8 mouse cellular contexts compared by ENCODE assay signal in the genomic region with DNA sequence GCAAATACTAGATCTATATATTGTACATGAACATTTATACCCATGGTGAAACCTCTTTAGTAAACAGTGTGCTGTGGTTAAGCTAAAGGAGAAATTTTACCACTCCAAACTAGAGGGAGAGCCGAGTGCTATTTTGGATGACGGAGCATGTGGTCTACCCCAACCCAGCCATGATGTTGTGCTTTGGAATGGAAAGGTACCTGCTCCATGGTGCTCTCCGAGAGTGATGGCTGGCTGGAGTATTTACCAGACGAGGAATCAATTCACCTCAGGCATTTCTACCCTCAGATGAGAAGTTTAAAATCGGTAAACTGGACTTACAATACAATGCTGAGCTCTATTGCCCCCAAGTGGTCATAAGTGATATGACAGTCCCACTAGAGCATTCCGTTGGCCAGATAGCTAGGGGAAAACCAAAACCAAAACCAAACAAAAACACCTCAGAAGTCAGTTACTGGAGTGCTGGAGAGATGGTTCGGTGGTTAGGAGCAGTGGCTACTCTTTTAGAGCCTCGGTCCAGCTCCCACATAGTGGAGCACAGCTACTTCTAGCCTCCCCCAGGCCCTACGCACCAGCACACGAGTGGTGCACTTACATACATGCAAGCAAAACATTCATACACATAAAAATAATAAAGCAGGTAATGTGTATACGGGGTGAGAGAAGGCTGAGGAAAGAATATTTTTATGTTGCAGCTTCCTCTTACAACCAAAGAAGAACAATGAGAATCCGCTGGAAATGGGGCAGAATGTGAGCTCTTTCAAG.
A peak's percentile ranks its signal among the peaks of the same experiment; 100 is the strongest.
DNase-seq lines count a peak whose midpoint lies in the region; ATAC-seq and TF ChIP-seq lines count a peak whose summit lies in the region.

No protein-coding gene starts in this region.

- H3K4me2 ChIP-seq in embryonic facial prominence, embryonic 11.5 days (ENCODE audit: low read depth, low read length): no peak overlapping the region
- H3K4me2 ChIP-seq in intestine, postnatal 0 days (replicated peaks; ENCODE audit: low read depth): 0 out of 2 replicates have a peak overlapping the region, but pooled peaks have one; percentile 24
- H3K4me2 ChIP-seq in liver, embryonic 14.5 days (ENCODE audit: low read depth): no peak overlapping the region
- H3K4me2 ChIP-seq in neural tube, embryonic 14.5 days (ENCODE audit: low read depth, low read length): no peak overlapping the region

- H3K4me1 ChIP-seq in embryonic facial prominence, embryonic 11.5 days (ENCODE audit: control insufficient read depth, insufficient read depth, low read length): no peaks in the 10 kb centered on the region
- H3K4me1 ChIP-seq in intestine, postnatal 0 days (replicated peaks; ENCODE audit: control insufficient read depth, insufficient read depth, low read length): no peaks in the 10 kb centered on the region
- H3K4me1 ChIP-seq in liver, embryonic 14.5 days (replicated peaks; ENCODE audit: control insufficient read depth in 2 of 2, insufficient read depth in 2 of 2, low read length in 1 of 2): no peaks in the 10 kb centered on the region
- no peaks in the 10 kb centered on the region for H3K4me1 ChIP-seq in neural tube, embryonic 14.5 days (ENCODE audit: control insufficient read depth, insufficient read depth, low read length)

- H3K9me3 ChIP-seq in embryonic facial prominence, embryonic 11.5 days (replicated peaks; ENCODE audit: control insufficient read depth, low read length): no peaks in the 10 kb centered on the region
- no peaks in the 10 kb centered on the region for H3K9me3 ChIP-seq in intestine, postnatal 0 days (ENCODE audit: control insufficient read depth)
- H3K9me3 ChIP-seq in liver, embryonic 14.5 days (ENCODE audit: control insufficient read depth, low read length): no peaks in the 10 kb centered on the region
- no peaks in the 10 kb centered on the region for H3K9me3 ChIP-seq in neural tube, embryonic 14.5 days (ENCODE audit: control insufficient read depth, low read length)

- H3K27me3 ChIP-seq in embryonic facial prominence, embryonic 11.5 days (ENCODE audit: control insufficient read depth, insufficient read depth, low read length): no peaks in the 10 kb centered on the region
- no peaks in the 10 kb centered on the region for H3K27me3 ChIP-seq in intestine, postnatal 0 days (replicated peaks; ENCODE audit: control insufficient read depth, insufficient read depth, low read length)
- H3K27me3 ChIP-seq in liver, embryonic 14.5 days (ENCODE audit: control insufficient read depth, insufficient read depth, low read length): no peaks in the 10 kb centered on the region
- H3K27me3 ChIP-seq in neural tube, embryonic 14.5 days (ENCODE audit: control insufficient read depth, insufficient read depth, low read length): no peaks in the 10 kb centered on the region

- TF ChIP-seq CTCF in intestine, postnatal 0 days (IDR thresholded peaks at IDR 0.05; ENCODE audit: low read depth): peak; percentile 87
- TF ChIP-seq CTCF in liver, embryonic 14.5 days (IDR thresholded peaks at IDR 0.05; ENCODE audit: low read depth): peak; percentile 76

- H3K9ac ChIP-seq in embryonic facial prominence, embryonic 11.5 days (replicated peaks; ENCODE audit: low read length): no peak overlapping the region
- no peak overlapping the region for H3K9ac ChIP-seq in intestine, postnatal 0 days (ENCODE audit: low read depth, low read length)
- H3K9ac ChIP-seq in liver, embryonic 14.5 days (replicated peaks): no peak overlapping the region
- no peak overlapping the region for H3K9ac ChIP-seq in neural tube, embryonic 14.5 days (replicated peaks; ENCODE audit: low read depth, low read length)

- no peaks in the 10 kb centered on the region for H3K36me3 ChIP-seq in embryonic facial prominence, embryonic 11.5 days (replicated peaks; ENCODE audit: control insufficient read depth, insufficient read depth, low read depth, low read length)
- H3K36me3 ChIP-seq in intestine, postnatal 0 days (ENCODE audit: control insufficient read depth, insufficient read depth): peaks cover 7% of the 10 kb centered on the region; the same call in 1 of the 2 replicates
- no peaks in the 10 kb centered on the region; the same call in 1 of the 2 replicates for H3K36me3 ChIP-seq in liver, embryonic 14.5 days (replicated peaks; ENCODE audit: control insufficient read depth, insufficient read depth, low read depth)
- no peaks in the 10 kb centered on the region for H3K36me3 ChIP-seq in neural tube, embryonic 14.5 days (ENCODE audit: control insufficient read depth, insufficient read depth, low read length)

- peak; percentile 44; the same call in 1 of the 2 replicates for ATAC-seq in embryonic facial prominence, embryonic 11.5 days (replicated peaks; ENCODE audit: insufficient number of reproducible peaks, low FRiP score, low TSS enrichment, low read depth)
- no peak for ATAC-seq in intestine, postnatal 0 days
- ATAC-seq in liver, embryonic 14.5 days (ENCODE audit: insufficient read depth): no peak
- ATAC-seq in neural tube, embryonic 14.5 days (ENCODE audit: low read depth): 0 out of 2 replicates have a peak, but pooled peaks have one; percentile 34

- DNase-seq in urinary bladder, postnatal 14 days (ENCODE audit: low spot score): peak; percentile 59
- no peak for DNase-seq in urinary bladder, adult 2 months (ENCODE audit: low spot score)
- peak; percentile 33 to 67 for DNase-seq in adrenal gland, postnatal 36 days
- peak; percentile 79 for DNase-seq in embryonic facial prominence, embryonic 11.5 days (ENCODE audit: low spot score)
- DNase-seq in liver, embryonic 14.5 days (ENCODE audit: low read depth in 3 of 3, low spot score in 3 of 3): peak; percentile 23 to 29 (median 25)
- no peak for DNase-seq in ovary, adult 18-20 months (ENCODE audit: low spot score)

- no peak overlapping the region for H3K27ac ChIP-seq in embryonic facial prominence, embryonic 11.5 days (replicated peaks; ENCODE audit: low read depth, low read length)
- no peak overlapping the region for H3K27ac ChIP-seq in intestine, postnatal 0 days (ENCODE audit: low read depth, low read length)
- no peak overlapping the region for H3K27ac ChIP-seq in liver, embryonic 14.5 days
- H3K27ac ChIP-seq in neural tube, embryonic 14.5 days (ENCODE audit: low read depth, low read length): no peak overlapping the region

- WGBS in embryonic facial prominence, embryonic 11.5 days: 58% methylated on average over 12 of the region's 12 CpGs
- WGBS in intestine, postnatal 0 days: 56% methylated on average over 12 of the region's 12 CpGs
- WGBS in liver, embryonic 14.5 days (ENCODE audit: insufficient replicate concordance): 43% methylated on average over 12 of the region's 12 CpGs
- 55% methylated on average over 12 of the region's 12 CpGs for WGBS in neural tube, embryonic 14.5 days

- H3K4me3 ChIP-seq in embryonic facial prominence, embryonic 11.5 days (ENCODE audit: low read depth, low read length): no peak overlapping the region
- H3K4me3 ChIP-seq in intestine, postnatal 0 days (ENCODE audit: low read depth, low read length): no peak overlapping the region
- H3K4me3 ChIP-seq in liver, embryonic 14.5 days (ENCODE audit: insufficient read depth in 1 of 2, low read depth in 2 of 2, low read length in 2 of 2): no peak overlapping the region
- H3K4me3 ChIP-seq in neural tube, embryonic 14.5 days (ENCODE audit: low read depth, low read length): no peak overlapping the region

- no peak for TF ChIP-seq EP300 in liver, embryonic 14.5 days (IDR thresholded peaks at IDR 0.05; ENCODE audit: low read depth)

Comparison
In these comparisons a context has a peak if more than half of its experiments do, and no peak if none do; other contexts are left out.
1. DNase-seq: peak in urinary bladder, postnatal 14 days (single experiment), adrenal gland, postnatal 36 days (2 of 2), embryonic facial prominence, embryonic 11.5 days (single experiment) and liver, embryonic 14.5 days (3 of 3); none in urinary bladder, adult 2 months (single experiment) and ovary, adult 18-20 months (single experiment).
2. ATAC-seq: peak in embryonic facial prominence, embryonic 11.5 days (single experiment) and neural tube, embryonic 14.5 days (single experiment); none in intestine, postnatal 0 days (single experiment) and liver, embryonic 14.5 days (single experiment).